Mouse (Mus musculus): ENCODE results near the gene Dmrt1. TPM values are rescaled to one million over a fixed set of nuclear protein-coding genes. Genes with fewer than 3 reads are reported as not detected.

Dmrt1 gene
- polyA plus RNA-seq, 1 experiment from 2014 or later, result not detected

- 68% methylated on average over 3 of the region's 3 CpGs for WGBS
- Histone ChIP-seq H3K9me3 (no peaks in the 10 kb centered on the region), H3K27me3 (ENCODE audit: insufficient read depth, poor library complexity, severe bottlenecking) (no peaks in the 10 kb centered on the region), H3K27ac (no peak overlapping the region), H3K4me3 (no peak overlapping the region), H3K4me1 (replicated peaks) (no peaks in the 10 kb centered on the region), H3K36me3 (no peaks in the 10 kb centered on the region)
- DNase-seq (ENCODE audit: low spot score), result no peak
Observed at GRCm38 (mm10) chr19:25647136-25647535, 141.7 kb downstream of the Dmrt1 start.

- Histone ChIP-seq H3K4me3 (no peak overlapping the region), H3K27ac (no peak overlapping the region), H3K27me3 (ENCODE audit: insufficient read depth, poor library complexity, severe bottlenecking) (no peaks in the 10 kb centered on the region), H3K4me1 (replicated peaks) (no peaks in the 10 kb centered on the region), H3K9me3 (no peaks in the 10 kb centered on the region), H3K36me3 (no peaks in the 10 kb centered on the region)
- DNase-seq (ENCODE audit: low spot score), result no peak
- WGBS, result 69% methylated on average over 4 of the region's 4 CpGs
Observed at GRCm38 (mm10) chr19:25648701-25649100, 143.3 kb downstream of the Dmrt1 start.

- Histone ChIP-seq H3K27ac (no peak overlapping the region), H3K27me3 (ENCODE audit: insufficient read depth, poor library complexity, severe bottlenecking) (no peaks in the 10 kb centered on the region), H3K9me3 (no peaks in the 10 kb centered on the region), H3K4me3 (no peak overlapping the region), H3K4me1 (replicated peaks) (peaks cover 11% of the 10 kb centered on the region), H3K36me3 (no peaks in the 10 kb centered on the region)
- WGBS, result 71% methylated on average over 10 of the region's 10 CpGs
- DNase-seq (ENCODE audit: low spot score), result no peak
Observed at GRCm38 (mm10) chr19:25650474-25650873, 145.1 kb downstream of the Dmrt1 start.

GRCm38 (mm10) chr19:25652560-25652959 lies 147.1 kb downstream of the Dmrt1 start:
- H3K4me3 ChIP-seq, result no peak overlapping the region
- no peak overlapping the region for H3K27ac ChIP-seq
- 75% methylated on average over 5 of the region's 5 CpGs for WGBS
- H3K9me3 ChIP-seq, result no peaks in the 10 kb centered on the region
- DNase-seq (ENCODE audit: low spot score), result no peak
- H3K4me1 ChIP-seq (replicated peaks), result peaks cover 11% of the 10 kb centered on the region
- no peaks in the 10 kb centered on the region for H3K36me3 ChIP-seq
- H3K27me3 ChIP-seq (ENCODE audit: insufficient read depth, poor library complexity, severe bottlenecking), result no peaks in the 10 kb centered on the region

Other genes starting within 250 kb of the Dmrt1 start
- gene Dmrt3, start 104.7 kb downstream of the Dmrt1 start, polyA plus RNA-seq (2016; fragmentation: Nextera tagmentation; extraction: Ambion mirVana), result 0.26 and 1.3 TPM in 2 replicates
- 0.17 and 0.82 TPM in 2 replicates for gene Dmrt2, start 166.8 kb downstream of the Dmrt1 start, polyA plus RNA-seq (2016; fragmentation: Nextera tagmentation; extraction: Ambion mirVana)

Data from hindbrain, embryonic 10.5 days (tissue).